Mouse (Mus musculus) urinary bladder, adult 18-20 months (tissue): ENCODE data around the gene Rcl1.

Experiments used
- DNase-seq, 2 experiments: peaks; one replicate each; pipeline ENCODE4 v3.0.0; 2022; ENCODE audit warnings: low spot score in 2 of 2, mixed read lengths in 2 of 2

Gene Rcl1

GRCm38 (mm10) chr19:29150038-29150437 is 48.9 kb downstream of the Rcl1 start:
- no peak for DNase-seq

GRCm38 (mm10) chr19:29151443-29151842 is 50.3 kb downstream of the Rcl1 start:
- DNase-seq = no peak

DNA sequence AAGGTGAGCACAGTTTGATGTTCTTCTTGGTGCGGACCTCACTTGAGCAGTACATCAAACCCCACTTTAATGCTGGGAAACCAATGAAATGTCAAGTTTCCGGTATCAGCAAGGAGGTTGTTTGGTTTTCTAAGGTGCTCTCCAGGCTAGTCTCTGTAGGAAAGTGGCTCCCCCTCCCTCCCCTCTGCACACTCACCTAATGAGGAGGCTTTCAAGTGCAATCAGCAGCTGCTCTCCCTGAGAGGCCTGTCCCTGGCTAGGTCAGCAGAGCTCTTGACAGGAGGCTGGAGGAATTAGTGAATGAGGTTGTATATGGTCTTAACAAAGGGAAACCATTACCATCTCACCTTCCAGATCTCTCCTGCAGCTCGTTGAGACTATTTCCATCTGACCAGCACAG is 54.4 kb downstream of the Rcl1 start:
- no peak for DNase-seq

DNA sequence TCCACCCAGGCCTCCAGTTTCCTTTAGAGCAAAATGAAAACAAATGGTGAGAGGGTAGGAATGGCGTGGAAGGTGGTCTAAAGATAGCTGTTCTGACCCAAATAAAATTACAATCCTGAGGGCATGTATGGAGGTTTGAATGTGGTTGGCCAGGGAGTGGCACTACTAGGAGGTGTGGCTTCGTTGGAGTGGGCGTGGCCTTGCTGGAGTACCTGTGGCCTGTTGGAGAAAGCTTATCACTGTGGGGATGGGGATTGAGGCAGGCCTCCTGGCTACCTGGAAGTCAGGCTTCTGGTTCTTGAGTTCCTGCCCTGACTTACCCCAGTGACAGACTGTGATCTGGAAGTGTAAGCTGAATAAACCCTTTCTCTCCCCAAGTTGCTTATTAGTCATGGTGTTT is 55.2 kb downstream of the Rcl1 start:
- no peak for DNase-seq

DNA sequence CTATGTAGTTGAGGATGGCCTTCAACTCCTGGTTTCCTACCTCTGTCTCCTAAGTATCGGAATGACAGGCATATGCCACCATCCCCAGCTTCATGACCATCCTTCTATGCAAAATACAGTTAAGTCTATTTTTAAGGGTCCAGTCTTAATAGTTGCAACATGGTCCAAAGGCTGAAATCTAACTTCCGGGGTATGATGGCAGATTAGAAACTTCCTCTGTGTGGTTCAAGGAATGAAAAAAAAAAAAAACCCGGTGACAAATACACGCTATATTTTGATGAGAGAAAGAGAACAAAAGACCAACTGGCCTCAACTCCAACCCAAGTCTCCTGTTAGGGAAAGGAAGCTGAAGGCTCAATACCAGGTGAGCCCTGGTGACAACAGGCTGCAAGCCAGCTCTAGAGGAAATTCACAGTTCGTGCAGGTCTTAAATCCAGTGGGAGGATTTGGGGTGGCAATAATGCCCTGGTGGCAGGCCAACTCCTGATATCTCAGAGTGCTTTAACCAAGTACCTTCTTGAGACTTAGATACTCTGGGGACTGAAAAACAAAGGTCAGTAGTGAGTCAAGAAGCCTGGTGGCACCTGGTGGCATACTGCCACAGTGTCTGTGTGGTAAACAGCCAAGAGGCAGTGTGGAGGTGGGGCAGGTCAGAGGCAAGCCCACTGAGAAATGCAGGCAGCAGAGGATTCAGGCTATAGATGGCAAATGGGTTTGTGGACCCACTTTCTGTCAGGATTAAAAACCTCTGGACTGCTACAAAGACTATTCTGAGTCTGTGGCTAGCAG is 56.7 kb downstream of the Rcl1 start:
- DNase-seq = no peak

- no peak for DNase-seq
Observed at GRCm38 (mm10) chr19:29158486-29158885, 57.3 kb downstream of the Rcl1 start.

DNA sequence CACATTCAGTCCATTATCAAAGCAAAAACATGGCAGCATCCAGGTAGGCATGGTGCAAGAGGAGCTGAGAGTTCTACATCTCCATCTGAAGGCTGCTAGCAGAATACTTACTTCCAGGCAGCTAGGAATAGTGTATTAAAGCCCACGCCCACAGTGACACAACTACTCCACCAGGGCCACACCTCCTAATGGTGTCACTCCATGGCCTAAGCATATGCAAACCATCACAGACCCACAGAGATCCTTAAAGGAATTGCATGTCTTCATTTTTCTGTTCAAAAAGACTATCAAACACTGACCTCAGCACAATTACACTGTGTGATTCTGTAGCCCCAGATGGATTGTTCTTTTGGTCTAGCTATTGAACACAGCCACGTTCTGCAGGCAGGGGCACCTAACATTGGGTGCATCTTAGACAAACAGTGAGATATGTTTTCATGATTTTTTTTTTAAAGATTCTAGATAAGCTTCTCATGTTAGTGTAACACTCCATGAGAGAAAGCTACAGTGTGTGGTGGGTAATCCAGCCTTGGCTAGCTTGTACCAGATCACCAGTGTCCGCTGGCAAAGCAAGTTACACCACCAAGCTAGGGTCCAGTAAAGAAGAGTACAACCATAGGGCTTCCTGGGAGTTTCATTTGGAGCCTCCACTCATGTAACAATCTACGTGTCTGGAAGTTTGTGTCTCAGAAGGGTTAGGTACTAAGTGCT is 62.8 kb downstream of the Rcl1 start:
- DNase-seq = no peak

- DNase-seq = no peak
Observed at GRCm38 (mm10) chr19:29164528-29165166, 63.5 kb downstream of the Rcl1 start.

GRCm38 (mm10) chr19:29167938-29168337 is 66.8 kb downstream of the Rcl1 start:
- DNase-seq = no peak

DNA sequence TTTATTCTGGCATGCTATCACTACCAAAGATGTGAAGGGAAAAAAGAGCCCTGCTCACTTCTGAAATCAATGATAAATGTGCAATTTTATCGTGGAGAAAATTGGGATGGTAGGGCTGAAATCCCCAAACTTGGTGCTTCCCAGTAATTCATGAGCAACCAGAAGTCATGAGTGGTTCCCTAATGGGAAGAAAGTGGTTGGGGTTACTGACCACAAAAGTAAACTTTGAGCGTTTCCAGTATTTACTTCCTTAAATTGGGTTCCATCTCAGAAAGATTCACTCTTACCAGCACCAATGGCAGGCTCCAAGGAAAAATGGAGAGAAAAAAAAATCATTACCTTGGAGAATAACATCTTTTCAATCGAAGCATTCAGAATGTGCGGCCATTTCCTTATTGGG is 79.2 kb downstream of the Rcl1 start:
- DNase-seq = no peak

GRCm38 (mm10) chr19:29182166-29182565 is 81.0 kb downstream of the Rcl1 start:
- DNase-seq = no peak

GRCm38 (mm10) chr19:29185122-29185521 is 83.9 kb downstream of the Rcl1 start:
- no peak for DNase-seq

DNA sequence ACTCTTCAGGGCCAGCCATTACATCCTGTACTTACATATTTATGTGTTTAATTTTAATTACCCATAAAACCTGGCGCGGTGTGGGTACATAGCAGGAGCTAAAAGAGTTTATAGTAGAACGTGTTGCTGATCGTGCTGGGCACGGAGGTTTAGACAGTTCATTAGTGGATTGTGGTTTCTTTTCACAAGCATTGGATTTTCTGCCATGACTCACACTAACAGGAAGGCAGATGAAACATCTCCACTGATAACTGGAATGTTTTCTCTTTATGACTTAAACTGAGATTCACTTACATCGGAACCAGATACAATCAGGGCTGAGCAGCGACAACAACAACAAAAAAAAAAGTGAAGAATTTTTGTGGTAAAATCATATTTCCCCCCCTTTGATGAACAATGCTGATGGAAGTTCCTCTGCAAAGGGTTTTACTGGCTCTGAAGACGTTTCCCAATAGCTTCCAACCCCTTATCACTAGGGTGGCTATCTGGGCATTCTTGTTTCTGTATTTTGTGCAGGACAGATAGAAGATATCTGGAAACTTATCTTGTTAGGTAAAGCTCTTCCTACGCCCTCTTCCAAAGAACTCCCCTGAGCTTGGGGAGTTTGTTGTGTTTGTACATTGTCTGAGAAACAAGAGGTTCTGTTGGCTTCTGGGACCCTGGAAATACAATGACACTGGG is 84.5 kb downstream of the Rcl1 start:
- no peak for DNase-seq

- DNase-seq = no peak
Observed at GRCm38 (mm10) chr19:29188879-29189278, 87.7 kb downstream of the Rcl1 start.
